Comparison of ENCODE assay signal across 14 mouse cellular contexts in the genomic region with DNA sequence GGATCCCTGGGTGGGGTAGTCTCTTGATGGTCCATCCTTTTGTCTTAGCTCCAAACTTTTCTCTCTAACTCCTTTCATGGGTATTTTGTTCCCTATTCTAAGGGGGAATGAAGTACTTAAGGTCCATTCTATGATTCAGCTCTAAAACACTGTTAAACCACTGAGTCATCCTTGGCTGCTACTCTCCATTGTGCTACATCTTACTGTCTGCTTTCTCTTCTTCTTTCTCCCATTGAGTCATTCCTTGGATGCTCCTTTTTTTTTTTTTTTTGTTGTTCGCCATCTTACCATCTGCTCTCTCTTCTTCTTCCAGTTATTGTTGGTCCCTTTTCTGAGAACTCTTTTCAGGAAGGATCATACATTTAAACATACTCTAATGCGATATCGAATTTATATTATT.
"Had no signal": no experiment of that assay in that cellular context is flagged by ENCODE, and none has a peak within 500 bp of the region (broad histone marks: within the 10 kb centered on the region; RNA-seq: fewer than 3 reads in every experiment).

No protein-coding gene starts in this region.

- ATAC-seq: lung, postnatal 0 days; midbrain, embryonic 13.5 days; midbrain, embryonic 15.5 days had no signal

- H3K4me1 ChIP-seq: lung, embryonic 15.5 days; midbrain, embryonic 13.5 days; midbrain, embryonic 15.5 days; neural tube, embryonic 12.5 days; stomach, embryonic 15.5 days had no signal

- H3K4me3 ChIP-seq: lung, embryonic 15.5 days; megakaryocyte, embryonic 14.5 days; midbrain, embryonic 13.5 days; midbrain, embryonic 15.5 days; neural tube, embryonic 12.5 days; stomach, embryonic 15.5 days had no signal

- DNase-seq: lung, adult 18-20 months; lung, postnatal 14 days; lung, postnatal 36 days; right cerebral cortex, postnatal 14 days; thymus, adult 2 months; thymus, postnatal 25 days; thymus, postnatal 4 days had no signal
